Mouse (Mus musculus) thymus, adult 2 months (tissue): ENCODE results near the gene Emx1. TPM values are rescaled to one million over a fixed set of nuclear protein-coding genes. Genes with fewer than 3 reads are reported as not detected.
A peak's percentile ranks its signal among the peaks of the same experiment; 100 is the strongest.

Experiments
- DNase-seq: peaks from one replicate; pipeline ENCODE4 v3.0.0; 2021
- H3K27ac ChIP-seq: fragments of 200-500 bp; 2 replicates; pipeline ENCODE4 v1.5.1; 2012; ENCODE audit warnings: low read length, control low read depth; ENCODE audit not compliant: control insufficient read depth, insufficient read depth
- H3K27me3 ChIP-seq: fragments of 200-500 bp; 2 replicates; pipeline ENCODE4 v1.6.1; 2012; ENCODE audit warnings: mild to moderate bottlenecking, low read length, moderate library complexity, mixed read lengths; ENCODE audit not compliant: control insufficient read depth, insufficient read depth
- H3K36me3 ChIP-seq: fragments of 200-500 bp; 2 replicates; pipeline ENCODE4 v1.6.1; 2012; ENCODE audit warnings: mild to moderate bottlenecking, low read length, moderate library complexity; ENCODE audit not compliant: control insufficient read depth, insufficient read depth
- H3K4me1 ChIP-seq: fragments of 200-500 bp; replicated peaks from 2 replicates; pipeline ENCODE4 v1.6.1; 2012; ENCODE audit warnings: low read length; ENCODE audit not compliant: control insufficient read depth, insufficient read depth
- H3K4me3 ChIP-seq: fragments of 200-500 bp; 2 replicates; pipeline ENCODE4 v1.5.1; 2012; ENCODE audit warnings: mild to moderate bottlenecking, low read length, control low read depth, moderate library complexity; ENCODE audit not compliant: control insufficient read depth, insufficient read depth
- CTCF ChIP-seq: fragments of 200-500 bp; IDR thresholded peaks from 2 replicates; pipeline ENCODE4 v1.5.1; 2012; ENCODE audit warnings: mild to moderate bottlenecking, control low read depth, low read length, moderate library complexity, borderline replicate concordance; ENCODE audit not compliant: control insufficient read depth, poor library complexity, insufficient read depth; ENCODE audit errors: extremely low read depth
- POLR2A ChIP-seq: fragments of 200-500 bp; IDR thresholded peaks from 2 replicates; pipeline ENCODE4 v1.6.1; 2012; ENCODE audit warnings: mild to moderate bottlenecking, low read length, control low read depth, moderate library complexity; ENCODE audit not compliant: control insufficient read depth, poor library complexity, insufficient read depth; ENCODE audit errors: extremely low read depth
- WGBS: fragments of 180-500 bp; shearing (Covaris S2); methylation state at CpG from one replicate; pipeline ENCODE4 v1.1.7; 2018; 5-methylcytosine and 5-hydroxymethylcytosine counted together
- polyA plus RNA-seq: library from polyadenylated mRNA; depleted of rRNA; stranded (reverse); fragments of >200 nt; gene quantifications from 2 replicates; pipeline ENCODE4 v1.2.3, GENCODE M21; 2012

The Emx1 gene
- polyA plus RNA-seq, 1 experiment = 0.40 TPM

GRCm38 (mm10) chr6:85189911-85190591, 2.8 kb downstream of the Emx1 start:
- WGBS = 4% methylated on average over 52 of the region's 52 CpGs
- no peaks in the 10 kb centered on the region for H3K36me3 ChIP-seq
- H3K27me3 ChIP-seq = peaks cover 33% of the 10 kb centered on the region
- peaks cover 6% of the 10 kb centered on the region; the same call in 1 of the 2 replicates for H3K4me1 ChIP-seq
- no peak overlapping the region for H3K27ac ChIP-seq
- TF ChIP-seq POLR2A (no peak), CTCF (no peak)
- DNase-seq = no peak
- H3K4me3 ChIP-seq = no peak overlapping the region

- no peak overlapping the region for H3K4me3 ChIP-seq
- WGBS = 9% methylated on average over 13 of the region's 13 CpGs
- H3K27ac ChIP-seq = no peak overlapping the region
Measured at GRCm38 (mm10) chr6:85190671-85191070, 3.4 kb downstream of the Emx1 start.

GRCm38 (mm10) chr6:85191751-85192440, 4.7 kb downstream of the Emx1 start:
- peaks cover 6% of the 10 kb centered on the region; the same call in 1 of the 2 replicates for H3K4me1 ChIP-seq
- DNase-seq = no peak
- peaks cover 28% of the 10 kb centered on the region for H3K27me3 ChIP-seq
- H3K4me3 ChIP-seq = no peak overlapping the region
- TF ChIP-seq CTCF (no peak), POLR2A (no peak)
- no peak overlapping the region for H3K27ac ChIP-seq
- no peaks in the 10 kb centered on the region for H3K36me3 ChIP-seq
- WGBS = 37% methylated on average over 9 of the region's 9 CpGs

More at GRCm38 (mm10) chr6:85190671-85191070, 3.4 kb downstream of the Emx1 start:
- H3K27me3 ChIP-seq = peaks cover 33% of the 10 kb centered on the region
- peaks cover 6% of the 10 kb centered on the region; the same call in 1 of the 2 replicates for H3K4me1 ChIP-seq
- DNase-seq = no peak
- H3K36me3 ChIP-seq = no peaks in the 10 kb centered on the region
- no peak for TF ChIP-seq CTCF
- TF ChIP-seq POLR2A = no peak

- Histone ChIP-seq H3K36me3 (no peaks in the 10 kb centered on the region), H3K4me1 (peaks cover 6% of the 10 kb centered on the region; the same call in 1 of the 2 replicates), H3K27ac (no peak overlapping the region), H3K4me3 (no peak overlapping the region), H3K27me3 (peaks cover 14% of the 10 kb centered on the region)
- TF ChIP-seq POLR2A = no peak
- no peak for TF ChIP-seq CTCF
- WGBS = 7% methylated on average over 29 of the region's 29 CpGs
- peak; percentile 56 for DNase-seq
Measured at GRCm38 (mm10) chr6:85193381-85194318, 6.4 kb downstream of the Emx1 start.

GRCm38 (mm10) chr6:85197951-85198350, 10.7 kb downstream of the Emx1 start:
- no peak overlapping the region for H3K27ac ChIP-seq
- no peak overlapping the region for H3K4me3 ChIP-seq
- WGBS = 65% methylated on average over 2 of the region's 2 CpGs
- H3K27me3 ChIP-seq = no peaks in the 10 kb centered on the region; the same call in 1 of the 2 replicates
- H3K4me1 ChIP-seq = peaks cover 6% of the 10 kb centered on the region; the same call in 1 of the 2 replicates
- TF ChIP-seq CTCF (no peak), POLR2A (no peak)
- no peak for DNase-seq
- H3K36me3 ChIP-seq = no peaks in the 10 kb centered on the region

- no peaks in the 10 kb centered on the region for H3K36me3 ChIP-seq
- H3K4me3 ChIP-seq = no peak overlapping the region
- H3K4me1 ChIP-seq = no peaks in the 10 kb centered on the region
- no peak for DNase-seq
- WGBS = 70% methylated on average over 16 of the region's 16 CpGs
- no peak overlapping the region for H3K27ac ChIP-seq
- TF ChIP-seq CTCF = no peak
- TF ChIP-seq POLR2A = no peak
- H3K27me3 ChIP-seq = no peaks in the 10 kb centered on the region
Measured at GRCm38 (mm10) chr6:85206182-85206938, 19.1 kb downstream of the Emx1 start.
